Mouse (Mus musculus): ENCODE measurements around the gene Crb3. TPM values are rescaled to one million over a fixed set of nuclear protein-coding genes. Genes with fewer than 3 reads are reported as not detected.

Crb3 gene
- total and polyA plus RNA-seq, 3 experiments, result 0.25 TPM; not detected in 2

GRCm38 (mm10) chr17:57078336-57078735, 19.4 kb downstream of the Crb3 start, which contains the start of gene Dennd1c:
Dennd1c (minus strand) TSS chr17:57078514.
- peak; percentile 80 for DNase-seq (ENCODE audit: extremely low read depth)
- Histone ChIP-seq H3K9ac (ENCODE audit: insufficient read depth, low read depth) (peak within 1 kb of the TSS; percentile 78), H3K4me2 (ENCODE audit: insufficient read depth, low read depth, poor library complexity, severe bottlenecking) (peak within 1 kb of the TSS; percentile 62), H3K9me3 (replicated peaks; ENCODE audit: low read length) (no peaks in the 10 kb centered on the region), H3K36me3 (replicated peaks in 1 of 2; ENCODE audit: control insufficient read depth in 1 of 2, insufficient read depth in 1 of 2, low read length in 1 of 2) (peaks cover 21 to 60% of the 10 kb centered on the region in 2 experiments), H3K27ac (ENCODE audit: insufficient read depth, low read depth) (peak within 1 kb of the TSS; percentile 80), H3K4me1 (ENCODE audit: control insufficient read depth in 1 of 2, insufficient read depth in 2 of 2) (peaks cover 26 to 54% of the 10 kb centered on the region in 2 experiments), H3K4me3 (replicated peaks in 1 of 3; ENCODE audit: low read depth in 2 of 3, low read length in 2 of 3, poor library complexity in 1 of 3) (peak within 1 kb of the TSS; percentile 49 to 60 (median 59)), H3K27me3 (replicated peaks) (no peaks in the 10 kb centered on the region), H3K79me2 (replicated peaks; ENCODE audit: control insufficient read depth, extremely low read depth, insufficient read depth, poor library complexity, severe bottlenecking) (peaks cover 9% of the 10 kb centered on the region; the same call in 1 of the 2 replicates)
- dilution Hi-C loops (cut with MboI; ENCODE audit: extremely low pct_ligation_motif_present, extremely low pct_unique_long_range_greater_than_20kb, low sequenced_read_pairs), result no loop called here
- in situ Hi-C loops (cut with MboI; ENCODE audit: low pct_ligation_motif_present, low pct_unique_long_range_greater_than_20kb, low sequenced_read_pairs), result loop anchor here (25.0 kb wide), 1 partner anchor 259 kb away; no protein-coding TSS in a partner anchor
- TF ChIP-seq POLR2A (IDR thresholded peaks at IDR 0.05; ENCODE audit: low read depth, low read length) (peak; percentile 68), MAZ (IDR thresholded peaks at IDR 0.05; ENCODE audit: low read depth, low read length) (0 out of 2 replicates have a peak, but pooled peaks have one; percentile 30), NRF1 (IDR thresholded peaks at IDR 0.05; ENCODE audit: low read depth, low read length) (no peak), MAFK (IDR thresholded peaks at IDR 0.05; ENCODE audit: insufficient replicate concordance, low read length) (no peak), POLR2AphosphoS2 (IDR thresholded peaks at IDR 0.05; ENCODE audit: low read depth, low read length) (no peak), SIN3A (IDR thresholded peaks at IDR 0.05; ENCODE audit: low read length) (0 out of 2 replicates have a peak, but pooled peaks have one; percentile 55), MXI1 (IDR thresholded peaks at IDR 0.05; ENCODE audit: low read depth, low read length) (no peak), CHD2 (IDR thresholded peaks at IDR 0.05; ENCODE audit: low read length) (peak; percentile 76), BHLHE40 (IDR thresholded peaks at IDR 0.05; ENCODE audit: low read depth, low read length) (no peak), TCF12 (IDR thresholded peaks at IDR 0.05; ENCODE audit: low read depth, low read length) (peak; percentile 62), MYC (IDR thresholded peaks at IDR 0.05; ENCODE audit: low read depth, low read length) (no peak), NELFE (IDR thresholded peaks at IDR 0.05; ENCODE audit: low read depth, low read length) (peak; percentile 47; the same call in 1 of the 2 replicates), ETS1 (conservative IDR thresholded peaks at IDR 0.05; ENCODE audit: low read depth, low read length) (no peak), ELF1 (IDR thresholded peaks at IDR 0.05; ENCODE audit: low read depth, low read length) (peak; percentile 64), IRF4 (IDR thresholded peaks at IDR 0.05; ENCODE audit: low read depth, low read length) (peak; percentile 25; the same call in 1 of the 2 replicates)

- H3K4me2 ChIP-seq (ENCODE audit: insufficient read depth, low read depth, poor library complexity, severe bottlenecking), result no peak overlapping the region; the same call in 1 of the 2 replicates
- peaks cover 19 to 60% of the 10 kb centered on the region in 2 experiments for H3K36me3 ChIP-seq (replicated peaks in 1 of 2; ENCODE audit: control insufficient read depth in 1 of 2, insufficient read depth in 1 of 2, low read length in 1 of 2)
- dilution Hi-C loops (cut with MboI; ENCODE audit: extremely low pct_ligation_motif_present, extremely low pct_unique_long_range_greater_than_20kb, low sequenced_read_pairs), result no loop called here
- H3K27me3 ChIP-seq (replicated peaks), result no peaks in the 10 kb centered on the region
- no peak for DNase-seq (ENCODE audit: extremely low read depth)
- no peak overlapping the region for H3K27ac ChIP-seq (ENCODE audit: insufficient read depth, low read depth)
- no peak overlapping the region for H3K4me3 ChIP-seq (replicated peaks in 1 of 3; ENCODE audit: low read depth in 2 of 3, low read length in 2 of 3, poor library complexity in 1 of 3)
- peaks cover 26 to 54% of the 10 kb centered on the region in 2 experiments for H3K4me1 ChIP-seq (ENCODE audit: control insufficient read depth in 1 of 2, insufficient read depth in 2 of 2)
- H3K79me2 ChIP-seq (replicated peaks; ENCODE audit: control insufficient read depth, extremely low read depth, insufficient read depth, poor library complexity, severe bottlenecking), result peaks cover 9% of the 10 kb centered on the region; the same call in 1 of the 2 replicates
- in situ Hi-C loops (cut with MboI; ENCODE audit: low pct_ligation_motif_present, low pct_unique_long_range_greater_than_20kb, low sequenced_read_pairs), result loop anchor here (25.0 kb wide), 1 partner anchor 257 kb away; no protein-coding TSS in a partner anchor
- no peak for TF ChIP-seq ZC3H11A (IDR thresholded peaks at IDR 0.05; ENCODE audit: low read depth, low read length)
- no peak for TF ChIP-seq TCF12 (IDR thresholded peaks at IDR 0.05; ENCODE audit: low read depth, low read length)
- no peak for TF ChIP-seq ZNF384 (IDR thresholded peaks at IDR 0.05; ENCODE audit: low read depth, low read length)
- TF ChIP-seq NELFE (IDR thresholded peaks at IDR 0.05; ENCODE audit: low read depth, low read length), result no peak
- no peak for TF ChIP-seq ELF1 (IDR thresholded peaks at IDR 0.05; ENCODE audit: low read depth, low read length)
- no peak for TF ChIP-seq ZKSCAN1 (IDR thresholded peaks at IDR 0.05; ENCODE audit: borderline replicate concordance, low read depth, low read length)
- no peak for TF ChIP-seq KAT2A (IDR thresholded peaks at IDR 0.05; ENCODE audit: insufficient replicate concordance, low read length)
- TF ChIP-seq MYC (IDR thresholded peaks at IDR 0.05; ENCODE audit: low read depth, low read length), result no peak
- TF ChIP-seq USF2 (conservative IDR thresholded peaks at IDR 0.05; ENCODE audit: low read depth, low read length), result no peak
- no peak for TF ChIP-seq GABPA (IDR thresholded peaks at IDR 0.05; ENCODE audit: insufficient replicate concordance, low read depth, low read length)
- no peak for TF ChIP-seq CHD2 (IDR thresholded peaks at IDR 0.05; ENCODE audit: low read length)
- no peak for TF ChIP-seq HCFC1 (IDR thresholded peaks at IDR 0.05; ENCODE audit: low read depth, low read length)
- TF ChIP-seq SMC3 (IDR thresholded peaks at IDR 0.05; ENCODE audit: low read depth, low read length), result no peak
- TF ChIP-seq MAX (IDR thresholded peaks at IDR 0.05; ENCODE audit: low read length), result no peak
- no peak for TF ChIP-seq ETS1 (conservative IDR thresholded peaks at IDR 0.05; ENCODE audit: low read depth, low read length)
- no peak for TF ChIP-seq IRF4 (IDR thresholded peaks at IDR 0.05; ENCODE audit: low read depth, low read length)
- TF ChIP-seq MAFK (IDR thresholded peaks at IDR 0.05; ENCODE audit: insufficient replicate concordance, low read length), result no peak
- no peaks in the 10 kb centered on the region for H3K9me3 ChIP-seq (replicated peaks; ENCODE audit: low read length)
- no peak overlapping the region for H3K9ac ChIP-seq (ENCODE audit: insufficient read depth, low read depth)
Measured at GRCm38 (mm10) chr17:57079919-57080318, 21.0 kb downstream of the Crb3 start.

Data from CH12.LX (cell line).